Mouse (Mus musculus) stomach, postnatal 0 days (tissue): ENCODE measurements around the gene Scgb1c1. TPM values are rescaled to one million over a fixed set of nuclear protein-coding genes. Genes with fewer than 3 reads are reported as not detected.

Experiments used
- ATAC-seq: fragments of 200-750 bp; cut with Nextera tagmentation; 2 replicates; pipeline ENCODE4 v1.8.0; 2017; ENCODE audit not compliant: low FRiP score, low TSS enrichment
- DNase-seq: peaks from one replicate; pipeline ENCODE4 v3.0.0-alpha.2; 2016; ENCODE audit warnings: low spot score
- H3K27ac ChIP-seq: fragments of 300-500 bp; sonication (generic); replicated peaks from 2 replicates; pipeline ENCODE4 v1.5.1; 2014; ENCODE audit warnings: mild to moderate bottlenecking, control low read depth
- H3K27me3 ChIP-seq: fragments of 300-500 bp; sonication (generic); 2 replicates; pipeline ENCODE4 v1.6.1; 2014; ENCODE audit warnings: low read length; ENCODE audit not compliant: control insufficient read depth, insufficient read depth
- H3K36me3 ChIP-seq: fragments of 300-500 bp; sonication (generic); 2 replicates; pipeline ENCODE4 v1.6.1; 2014; ENCODE audit warnings: low read length, mixed read lengths; ENCODE audit not compliant: control insufficient read depth, insufficient read depth
- H3K4me1 ChIP-seq: fragments of 300-500 bp; sonication (generic); replicated peaks from 2 replicates; pipeline ENCODE4 v1.6.1; 2014; ENCODE audit warnings: antibody characterized with exemption; ENCODE audit not compliant: control insufficient read depth, insufficient read depth
- H3K4me2 ChIP-seq: fragments of 300-500 bp; sonication (generic); replicated peaks from 2 replicates; pipeline ENCODE4 v1.6.1; 2014; ENCODE audit warnings: low read depth, mild to moderate bottlenecking, control low read depth, moderate library complexity
- H3K4me3 ChIP-seq: fragments of 300-500 bp; sonication (generic); 2 replicates; pipeline ENCODE4 v1.5.1; 2014; ENCODE audit warnings: low read depth, low read length, control low read depth
- H3K9ac ChIP-seq: fragments of 300-500 bp; sonication (generic); 2 replicates; pipeline ENCODE4 v1.6.1; 2014; ENCODE audit warnings: mild to moderate bottlenecking, low read length, control low read depth, mixed read lengths
- H3K9me3 ChIP-seq: fragments of 300-500 bp; sonication (generic); 2 replicates; pipeline ENCODE4 v1.6.1; 2016; ENCODE audit warnings: low read length; ENCODE audit not compliant: control insufficient read depth
- CTCF ChIP-seq: IDR thresholded peaks from 2 replicates; pipeline ENCODE4 v1.5.1; 2016; ENCODE audit warnings: antibody characterized with exemption, low read depth, mild to moderate bottlenecking, moderate library complexity
- EP300 ChIP-seq: optimal IDR thresholded peaks from 2 replicates; pipeline ENCODE3; 2016; ENCODE audit warnings: antibody characterized with exemption
- WGBS: fragments of 180-500 bp; shearing (Covaris S2); extraction: QIAGEN DNeasy Blood & Tissue Kit; methylation state at CpG from one replicate; pipeline ENCODE4 v1.1.7; 2014; 5-methylcytosine and 5-hydroxymethylcytosine counted together
- polyA plus RNA-seq: library from polyadenylated mRNA; unstranded; fragments of >200 nt; fragmentation: Nextera tagmentation; extraction: Ambion mirVana; gene quantifications from 2 replicates; pipeline ENCODE4 v1.2.1, GENCODE M21; 2015

Gene Scgb1c1
- polyA plus RNA-seq, 1 experiment from 2014 or later, result not detected

- H3K27ac ChIP-seq, result no peak overlapping the region
- H3K4me3 ChIP-seq, result peak overlapping the region; percentile 6; the same call in 1 of the 2 replicates
- H3K36me3 ChIP-seq, result no peaks in the 10 kb centered on the region
- H3K4me1 ChIP-seq, result no peaks in the 10 kb centered on the region
- peak; percentile 11 for DNase-seq
- H3K27me3 ChIP-seq, result no peaks in the 10 kb centered on the region
- H3K4me2 ChIP-seq, result no peak overlapping the region
- WGBS, result 80% methylated on average over 9 of the region's 9 CpGs
- no peak for ATAC-seq
- H3K9ac ChIP-seq, result no peak overlapping the region
- TF ChIP-seq CTCF, result no peak
- TF ChIP-seq EP300, result no peak
- H3K9me3 ChIP-seq, result no peaks in the 10 kb centered on the region
These were observed 8.9 kb upstream of the Scgb1c1 start for GRCm38 (mm10) chr7:140836243-140837115.

GRCm38 (mm10) chr7:140839556-140839955, 5.8 kb upstream of the Scgb1c1 start:
- WGBS, result 55% methylated on average over 5 of the region's 5 CpGs
- H3K9ac ChIP-seq, result no peak overlapping the region
- H3K27ac ChIP-seq, result no peak overlapping the region
- H3K4me2 ChIP-seq, result no peak overlapping the region
- H3K36me3 ChIP-seq, result no peaks in the 10 kb centered on the region
- no peak overlapping the region for H3K4me3 ChIP-seq
- DNase-seq (peak; percentile 11), ATAC-seq (no peak)
- no peaks in the 10 kb centered on the region for H3K27me3 ChIP-seq
- TF ChIP-seq EP300 (no peak), CTCF (no peak)
- no peaks in the 10 kb centered on the region for H3K9me3 ChIP-seq
- H3K4me1 ChIP-seq, result no peaks in the 10 kb centered on the region

- 35% methylated on average over 15 of the region's 19 CpGs for WGBS
- ATAC-seq, result peak; percentile 56
- H3K4me2 ChIP-seq, result peak overlapping the region; percentile 11; the same call in 1 of the 2 replicates
- H3K9ac ChIP-seq, result no peak overlapping the region
- H3K4me3 ChIP-seq, result no peak overlapping the region
- TF ChIP-seq CTCF, result no peak
- no peak for TF ChIP-seq EP300
- no peaks in the 10 kb centered on the region for H3K9me3 ChIP-seq
- H3K27ac ChIP-seq, result no peak overlapping the region
- H3K27me3 ChIP-seq, result no peaks in the 10 kb centered on the region
- H3K4me1 ChIP-seq, result no peaks in the 10 kb centered on the region
- DNase-seq, result peak; percentile 56
- no peaks in the 10 kb centered on the region for H3K36me3 ChIP-seq
These were observed 4.3 kb upstream of the Scgb1c1 start for GRCm38 (mm10) chr7:140840750-140841735.

GRCm38 (mm10) chr7:140843806-140844205, 1.5 kb upstream of the Scgb1c1 start:
- no peak overlapping the region for H3K27ac ChIP-seq
- H3K9ac ChIP-seq, result no peak overlapping the region
- ATAC-seq (no peak), DNase-seq (no peak)
- H3K36me3 ChIP-seq, result no peaks in the 10 kb centered on the region
- no peak overlapping the region for H3K4me3 ChIP-seq
- H3K9me3 ChIP-seq, result no peaks in the 10 kb centered on the region
- TF ChIP-seq EP300, result no peak
- TF ChIP-seq CTCF, result no peak
- 65% methylated on average over 7 of the region's 7 CpGs for WGBS
- H3K27me3 ChIP-seq, result no peaks in the 10 kb centered on the region
- no peak overlapping the region for H3K4me2 ChIP-seq
- H3K4me1 ChIP-seq, result no peaks in the 10 kb centered on the region

GRCm38 (mm10) chr7:140845683-140846082, 336 bp downstream of the Scgb1c1 start:
- no peak overlapping the region for H3K27ac ChIP-seq
- H3K4me3 ChIP-seq, result no peak overlapping the region
- no peak overlapping the region for H3K9ac ChIP-seq
- TF ChIP-seq EP300 (no peak), CTCF (peak; percentile 40)
- H3K4me1 ChIP-seq, result no peaks in the 10 kb centered on the region
- H3K4me2 ChIP-seq, result no peak overlapping the region
- no peak for DNase-seq
- no peaks in the 10 kb centered on the region for H3K27me3 ChIP-seq
- 51% methylated on average over 4 of the region's 4 CpGs for WGBS
- ATAC-seq, result no peak
- H3K36me3 ChIP-seq, result no peaks in the 10 kb centered on the region
- H3K9me3 ChIP-seq, result no peaks in the 10 kb centered on the region
